Mouse (Mus musculus) ovary, postnatal 36 days (tissue): Measurements from ENCODE around the gene Socs3.

Experiments used
- DNase-seq: peaks from one replicate; pipeline ENCODE4 v3.0.0; 2022; ENCODE audit warnings: low spot score, mixed read lengths

The Socs3 gene

GRCm38 (mm10) chr11:117972656-117973558 lies 3.1 kb upstream of the Socs3 start:
- DNase-seq: no peak

GRCm38 (mm10) chr11:117971646-117972242 lies 1.9 kb upstream of the Socs3 start:
- no peak for DNase-seq

- DNase-seq: no peak
These were observed 1.3 kb upstream of the Socs3 start for GRCm38 (mm10) chr11:117971100-117971499.

DNA sequence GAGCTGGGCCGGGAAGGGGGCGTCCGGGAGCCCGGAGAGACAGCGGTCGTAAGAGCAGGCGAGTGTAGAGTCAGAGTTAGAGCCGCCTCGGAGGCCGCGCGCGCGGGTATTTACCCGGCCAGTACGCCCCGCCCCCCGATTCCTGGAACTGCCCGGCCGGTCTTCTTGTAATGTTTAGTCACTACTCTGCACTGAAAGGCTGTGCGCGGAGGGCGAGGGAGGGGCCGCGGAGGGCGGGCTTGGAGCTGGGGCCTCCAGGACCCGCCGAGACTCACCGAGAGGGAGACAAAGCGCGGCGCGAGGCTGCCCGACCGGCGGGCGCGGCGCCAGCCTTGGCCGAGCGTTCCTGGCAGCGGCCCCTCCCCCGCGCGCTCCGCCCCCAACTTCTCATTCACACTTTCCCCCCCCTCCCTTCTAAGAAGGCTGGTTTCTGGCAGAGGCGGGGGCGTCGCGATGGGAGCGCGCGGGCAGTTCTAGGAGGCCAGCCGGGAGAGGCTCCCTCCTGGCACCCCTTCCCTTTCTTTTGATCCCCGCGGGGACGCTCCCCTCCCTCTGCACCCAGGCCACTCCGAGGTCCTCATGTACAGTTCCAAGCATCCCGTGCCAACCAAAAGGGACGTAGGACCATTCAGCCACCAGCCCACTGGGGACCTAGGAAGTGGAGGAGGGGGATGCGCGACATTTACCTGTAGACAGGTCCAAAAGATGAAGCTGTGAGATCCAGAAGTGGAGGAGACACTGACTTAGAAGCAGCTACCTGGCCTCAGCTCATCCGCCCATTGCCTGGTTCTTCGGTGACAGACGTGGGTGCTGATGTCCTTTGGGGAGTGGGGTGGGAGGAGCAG lies 525 bp downstream of the Socs3 start:
- DNase-seq: peak; percentile 98

DNA sequence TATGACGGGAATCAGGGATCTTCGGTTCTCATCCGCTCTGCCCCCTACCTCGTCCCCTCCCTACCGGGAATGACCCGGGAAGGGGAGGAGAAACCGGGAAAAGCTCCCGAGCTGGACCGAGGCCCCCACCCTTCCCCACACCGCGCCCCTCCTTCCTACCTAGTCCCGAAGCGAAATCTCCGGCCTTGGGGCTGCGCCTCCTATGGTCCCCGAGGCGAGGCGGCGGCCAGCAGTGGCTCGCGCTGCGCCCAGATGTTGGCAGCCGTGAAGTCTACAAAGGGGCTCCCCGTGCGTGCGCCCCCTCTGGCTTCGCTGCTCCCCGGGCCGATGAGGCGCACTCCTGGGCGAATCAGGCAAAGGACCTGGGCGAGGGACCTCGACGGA lies 1.1 kb downstream of the Socs3 start:
- no peak for DNase-seq

GRCm38 (mm10) chr11:117968016-117968671 lies 1.7 kb downstream of the Socs3 start:
- peak; percentile 60 for DNase-seq

GRCm38 (mm10) chr11:117967249-117968015 lies 2.4 kb downstream of the Socs3 start:
- no peak for DNase-seq

- no peak for DNase-seq
These were observed 3.2 kb downstream of the Socs3 start for GRCm38 (mm10) chr11:117966506-117967100.

DNA sequence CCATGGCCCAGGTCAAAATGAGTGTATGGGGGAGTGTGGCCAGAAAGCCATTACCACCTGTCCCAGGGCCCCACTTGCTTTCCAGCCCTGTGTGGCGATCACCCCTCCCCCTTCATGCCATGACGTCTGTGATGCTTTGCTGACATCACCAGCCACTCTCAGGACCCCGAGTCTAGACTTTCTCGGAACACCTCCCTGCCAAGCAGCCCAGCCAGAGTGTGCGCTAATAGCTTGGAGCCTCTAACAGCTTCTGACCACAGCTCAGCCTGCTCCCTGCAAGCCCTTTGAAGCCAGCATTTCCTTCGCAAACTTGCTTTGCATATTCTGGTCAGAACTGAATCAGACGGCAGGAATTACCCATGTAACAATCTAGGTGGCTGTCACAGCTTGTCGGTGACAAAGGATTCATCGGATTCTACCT lies 4.3 kb downstream of the Socs3 start:
- DNase-seq: no peak

DNA sequence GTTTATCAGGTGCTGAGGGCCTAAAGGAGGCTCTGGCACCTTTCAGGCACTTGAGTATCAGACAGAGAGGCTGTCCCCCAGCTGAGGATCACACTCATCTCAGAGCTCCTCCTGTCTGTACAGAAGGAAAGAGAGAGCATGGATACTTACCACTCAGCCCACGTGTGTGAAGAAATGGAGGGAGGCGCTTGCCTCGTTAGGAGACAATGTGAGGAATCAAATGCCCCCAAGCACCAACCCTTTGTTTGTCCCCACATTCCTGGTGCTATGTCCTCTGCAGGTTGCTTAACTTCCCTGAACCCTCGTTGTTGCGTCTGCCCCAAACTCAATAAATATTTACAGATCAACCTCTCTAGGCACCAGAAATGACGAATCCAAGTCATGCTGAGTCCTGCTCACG lies 4.8 kb downstream of the Socs3 start:
- DNase-seq: no peak

- DNase-seq: no peak
These were observed 5.6 kb downstream of the Socs3 start for GRCm38 (mm10) chr11:117964294-117964693.

DNA sequence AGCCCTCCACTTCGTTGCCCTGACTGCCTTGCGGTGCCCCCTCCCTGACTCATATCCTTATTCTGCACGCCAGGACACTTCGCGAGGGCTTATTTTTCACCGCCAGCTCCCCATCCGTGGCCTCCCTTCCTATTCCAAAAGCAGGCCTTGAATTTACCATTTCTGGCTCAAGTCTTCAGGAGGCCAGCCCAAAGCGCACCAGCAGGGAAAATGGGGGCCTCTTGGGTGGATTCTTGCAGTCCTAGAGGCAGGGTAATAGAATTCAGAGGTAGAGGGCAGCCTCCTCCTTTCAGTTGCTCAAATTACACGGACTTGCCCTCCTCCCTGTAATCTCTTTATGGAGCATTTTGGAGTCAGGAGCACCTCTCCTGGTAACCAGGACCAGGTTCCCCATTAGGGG lies 6.0 kb downstream of the Socs3 start:
- no peak for DNase-seq

DNA sequence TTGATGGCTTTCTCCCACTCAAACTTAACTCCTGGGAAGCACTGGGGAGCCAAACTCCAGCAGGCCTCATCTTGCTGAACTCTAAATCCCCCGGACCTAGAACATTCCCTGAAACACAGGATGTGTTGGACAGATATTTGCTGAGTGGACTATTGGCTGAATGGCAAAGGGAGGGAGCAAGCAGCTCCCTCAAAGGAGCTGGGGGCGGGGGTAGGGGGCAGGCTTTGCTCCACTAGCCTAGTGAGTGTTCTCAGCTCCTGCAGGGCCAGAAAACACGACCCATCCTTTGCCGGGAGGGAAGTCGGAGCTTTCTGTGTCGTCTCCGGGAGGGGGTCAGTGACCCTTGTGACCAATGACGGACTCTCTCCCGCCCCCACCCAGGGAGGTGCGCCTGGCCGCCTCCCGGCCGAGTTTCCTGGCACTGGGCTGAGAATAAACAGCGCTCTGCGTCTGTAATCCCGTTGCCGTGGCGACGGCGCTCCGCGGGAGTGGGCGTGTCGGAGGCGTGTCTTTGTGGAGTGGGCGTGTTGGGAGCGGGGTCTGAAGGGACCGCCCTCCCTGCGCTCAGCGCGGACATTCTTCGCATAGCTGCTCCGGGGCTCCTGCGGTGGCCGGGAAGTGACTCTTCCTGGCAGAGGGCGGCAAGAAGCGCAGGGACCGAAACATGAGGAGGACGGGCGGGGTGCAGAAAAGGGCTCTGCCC lies 6.6 kb downstream of the Socs3 start:
- peak; percentile 100 for DNase-seq

- peak; percentile 89 for DNase-seq
These were observed 7.4 kb downstream of the Socs3 start for GRCm38 (mm10) chr11:117962228-117963067.

- no peak for DNase-seq
These were observed 9.2 kb downstream of the Socs3 start for GRCm38 (mm10) chr11:117960601-117961000.

DNA sequence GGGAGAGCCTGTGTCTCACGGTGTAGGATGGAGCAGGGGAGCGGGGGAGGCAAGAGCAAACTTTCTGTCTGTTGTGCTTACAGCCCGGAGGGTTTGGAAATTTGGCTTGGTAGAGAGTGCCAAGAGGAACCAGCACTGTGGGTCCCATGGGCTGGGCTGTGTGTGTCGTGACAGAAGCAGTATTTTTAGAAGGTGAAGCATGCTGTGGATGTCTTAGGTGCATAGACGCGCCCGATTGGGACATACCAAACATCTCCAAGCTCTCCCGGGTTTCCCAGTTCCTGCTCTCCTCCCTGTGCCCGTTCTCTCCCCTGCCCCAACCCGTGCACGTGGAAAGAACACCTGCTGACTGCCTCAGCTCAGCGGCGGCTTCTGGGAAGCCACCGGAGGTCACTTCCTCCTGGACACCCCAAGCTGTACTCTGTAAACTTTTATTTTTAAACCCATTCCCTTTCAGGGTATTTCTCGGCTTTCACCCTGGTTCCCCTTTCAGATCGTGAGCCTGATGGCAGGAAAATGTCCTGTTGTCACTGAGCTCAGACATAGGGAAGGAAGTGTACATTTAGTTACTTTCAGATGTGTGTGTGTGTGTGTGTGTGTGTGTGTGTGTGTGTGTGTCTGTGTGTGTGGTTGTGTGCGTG lies 10.0 kb downstream of the Socs3 start:
- no peak for DNase-seq

- no peak for DNase-seq
These were observed 10.7 kb downstream of the Socs3 start for GRCm38 (mm10) chr11:117959166-117959565.

GRCm38 (mm10) chr11:117958197-117958596 lies 11.7 kb downstream of the Socs3 start:
- DNase-seq: peak; percentile 50

GRCm38 (mm10) chr11:117955621-117956020 lies 14.2 kb downstream of the Socs3 start:
- DNase-seq: no peak
